Mouse (Mus musculus) spleen, adult 2 months (tissue): ENCODE data around the gene Gse1.

ENCODE experiments used
- CTCF ChIP-seq: fragments of 200-500 bp; IDR thresholded peaks from 2 replicates; pipeline ENCODE4 v1.5.1; 2011; ENCODE audit warnings: mild to moderate bottlenecking, inconsistent platforms; ENCODE audit not compliant: insufficient read depth, insufficient read length, insufficient replicate concordance; ENCODE audit errors: extremely low read depth
- POLR2A ChIP-seq: fragments of 200-500 bp; IDR thresholded peaks from 2 replicates; pipeline ENCODE4 v1.6.1; 2011; ENCODE audit warnings: low read depth, low read length, inconsistent platforms

DNA sequence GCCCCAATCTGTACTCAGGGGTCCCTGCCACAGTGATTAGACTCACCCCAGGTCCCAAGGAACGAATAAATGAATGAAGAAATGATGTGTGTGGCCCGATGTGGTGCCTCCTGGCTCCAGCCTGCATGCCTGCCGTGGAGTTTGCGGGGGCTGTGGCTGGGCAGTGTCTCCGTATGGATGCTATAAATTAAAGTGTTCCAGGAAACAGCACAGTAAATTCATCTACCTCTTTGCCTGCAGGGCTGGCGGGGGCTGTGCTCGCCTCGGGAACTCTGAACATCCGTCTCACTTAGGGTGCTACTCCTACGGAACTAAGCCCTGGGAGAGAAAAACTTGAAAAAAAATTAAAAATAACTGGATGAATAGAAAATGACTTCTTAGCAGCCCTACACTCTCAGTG, 123.8 kb downstream of the Gse1 start:
- TF ChIP-seq CTCF (no peak), POLR2A (no peak)
